Mouse (Mus musculus) brown adipose tissue, adult 24 weeks (tissue): ENCODE results near the gene Gpr171. TPM values are rescaled to one million over a fixed set of nuclear protein-coding genes. Genes with fewer than 3 reads are reported as not detected.
"Not testable (repeated sequence)": the region's sequence is repeated elsewhere in the genome, so short reads cannot be mapped to it uniquely, and the experiment has no call there.

Source experiments
- H3K27ac ChIP-seq: fragments of 200-500 bp; replicated peaks from 2 replicates; pipeline ENCODE4 v1.5.1; 2012; ENCODE audit warnings: low read depth, mild to moderate bottlenecking, low read length
- H3K4me1 ChIP-seq: fragments of 200-500 bp; 2 replicates; pipeline ENCODE4 v1.6.1; 2012; ENCODE audit warnings: low read length, mixed read lengths; ENCODE audit not compliant: control insufficient read depth, insufficient read depth, insufficient read length
- H3K4me3 ChIP-seq: fragments of 200-500 bp; 2 replicates; pipeline ENCODE4 v1.5.1; 2012; ENCODE audit warnings: low read depth, mild to moderate bottlenecking, low read length, moderate library complexity; ENCODE audit not compliant: insufficient read depth
- polyA plus RNA-seq: library from polyadenylated mRNA; stranded (reverse); fragments of >200 nt; gene quantifications from 2 replicates; pipeline ENCODE4 v1.2.4, GENCODE M21; 2012; ENCODE audit not compliant: missing spikeins, insufficient read depth, insufficient read length

Gpr171 gene
- polyA plus RNA-seq, 1 experiment, result not detected

DNA sequence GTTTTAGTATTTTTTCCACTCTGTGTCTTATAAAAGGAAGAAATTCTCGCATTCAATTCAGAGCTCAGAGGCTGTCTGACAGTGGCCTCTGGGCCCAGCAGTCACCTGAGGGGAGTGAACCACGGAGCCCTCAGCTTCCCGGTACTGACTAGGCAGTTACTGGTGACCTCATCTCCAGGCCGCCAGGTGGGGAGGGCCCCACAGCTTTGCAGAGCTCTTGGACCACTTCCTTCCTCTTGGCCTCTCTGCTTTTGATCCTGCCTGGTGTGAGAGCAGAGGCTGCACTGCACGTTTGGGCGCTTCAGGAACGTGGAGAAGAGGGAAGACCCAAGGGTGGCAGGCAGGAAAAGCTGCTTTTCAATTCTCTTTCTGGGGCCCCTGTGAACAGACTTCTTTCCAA is 20.7 kb downstream of the Gpr171 start:
- Histone ChIP-seq H3K4me3 (no peak overlapping the region), H3K27ac (no peak overlapping the region), H3K4me1 (no peaks in the 10 kb centered on the region)

DNA sequence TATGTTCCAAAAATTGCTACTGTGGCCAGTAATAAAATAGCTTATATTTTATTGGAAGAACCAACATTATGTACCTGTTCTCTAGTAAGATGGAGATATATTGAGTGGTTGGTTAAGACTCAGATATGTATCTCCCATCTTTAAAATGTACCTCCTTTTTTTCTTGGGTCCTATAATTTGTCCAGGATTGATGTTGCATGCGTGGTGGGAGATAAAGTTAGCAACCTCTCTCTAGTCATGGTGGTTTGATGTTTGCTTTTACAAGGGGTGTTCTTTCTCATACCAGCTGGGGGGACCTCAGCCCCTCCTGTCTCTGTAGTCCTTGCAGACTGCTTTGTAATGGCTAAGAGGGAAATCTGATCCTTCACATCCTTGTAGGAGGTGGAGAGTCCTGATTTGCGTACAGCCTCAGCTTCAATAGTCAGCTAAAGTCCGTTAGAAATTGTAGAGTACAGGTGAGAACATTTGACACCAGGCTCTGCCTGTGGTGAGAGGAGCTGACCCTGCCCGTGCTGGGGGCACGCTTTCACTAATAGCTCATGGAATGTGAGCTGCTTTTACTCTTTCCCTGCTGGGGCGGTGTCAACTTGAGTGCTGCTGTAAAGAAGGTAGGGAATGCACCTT is 21.2 kb downstream of the Gpr171 start:
- Histone ChIP-seq H3K27ac (no peak overlapping the region), H3K4me3 (no peak overlapping the region)

DNA sequence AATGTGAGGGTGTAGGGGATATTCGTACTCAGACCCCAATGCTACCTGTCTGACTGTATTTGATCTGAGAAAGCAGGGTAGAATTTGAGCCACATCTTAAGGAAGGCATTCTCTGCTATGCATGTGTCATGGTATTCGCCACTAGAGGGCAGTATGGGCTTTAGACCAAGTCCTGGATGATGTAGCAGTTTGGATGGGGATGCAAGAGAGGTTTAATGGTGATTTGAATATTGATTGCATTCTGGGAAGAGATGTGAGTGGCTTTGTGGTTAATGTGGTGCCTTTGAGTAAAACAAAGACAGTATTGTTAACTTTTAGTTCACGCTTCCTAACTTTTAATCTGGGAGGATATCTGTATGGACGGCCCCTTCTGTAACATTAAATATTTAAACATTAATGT is 22.3 kb downstream of the Gpr171 start:
- Histone ChIP-seq H3K27ac (no peak overlapping the region), H3K4me3 (no peak overlapping the region), H3K4me1 (no peaks in the 10 kb centered on the region)

More for the DNA sequence above, 21.2 kb downstream of the Gpr171 start:
- H3K4me1 ChIP-seq, result no peaks in the 10 kb centered on the region

DNA sequence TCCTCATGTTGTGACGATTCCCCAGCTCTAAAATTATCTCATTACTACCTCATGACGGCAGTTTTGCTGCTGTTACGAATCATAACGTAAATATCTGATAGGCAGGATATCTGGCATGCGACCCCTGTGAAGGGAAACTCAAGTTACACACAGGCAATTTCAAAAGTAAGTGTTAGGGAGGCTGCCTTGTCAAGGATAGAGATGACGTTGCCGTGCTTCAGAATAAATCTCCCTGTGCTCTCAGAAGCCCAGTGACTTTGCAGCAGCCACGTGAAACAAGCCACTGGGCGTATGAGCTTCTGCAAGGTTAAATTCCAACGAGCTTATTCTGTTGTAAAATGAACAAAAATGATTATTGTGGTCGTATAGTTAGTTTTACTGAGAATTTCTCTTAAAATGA is 23.0 kb downstream of the Gpr171 start:
- Histone ChIP-seq H3K4me1 (no peaks in the 10 kb centered on the region), H3K27ac (no peak overlapping the region), H3K4me3 (no peak overlapping the region)

DNA sequence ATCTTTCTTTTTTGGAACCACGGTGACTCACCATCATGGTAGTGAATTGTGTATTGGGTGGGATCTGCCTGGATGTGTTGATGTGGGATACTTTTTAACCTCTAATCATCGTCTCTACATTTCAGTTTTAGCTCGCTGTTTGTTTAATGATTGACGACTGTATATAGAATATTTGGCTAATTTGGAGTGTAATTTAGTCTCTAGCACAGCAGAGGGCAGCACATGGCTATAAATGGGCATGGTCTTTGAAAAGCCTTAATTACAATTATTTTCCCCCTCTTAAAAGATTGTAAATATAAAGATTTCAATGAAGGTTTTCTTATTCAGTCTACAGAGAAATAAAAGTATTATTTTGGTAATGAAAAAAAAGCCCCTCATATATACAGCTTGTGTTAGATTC is 24.3 kb downstream of the Gpr171 start:
- Histone ChIP-seq H3K4me1 (no peaks in the 10 kb centered on the region), H3K4me3 (no peak overlapping the region), H3K27ac (no peak overlapping the region)

DNA sequence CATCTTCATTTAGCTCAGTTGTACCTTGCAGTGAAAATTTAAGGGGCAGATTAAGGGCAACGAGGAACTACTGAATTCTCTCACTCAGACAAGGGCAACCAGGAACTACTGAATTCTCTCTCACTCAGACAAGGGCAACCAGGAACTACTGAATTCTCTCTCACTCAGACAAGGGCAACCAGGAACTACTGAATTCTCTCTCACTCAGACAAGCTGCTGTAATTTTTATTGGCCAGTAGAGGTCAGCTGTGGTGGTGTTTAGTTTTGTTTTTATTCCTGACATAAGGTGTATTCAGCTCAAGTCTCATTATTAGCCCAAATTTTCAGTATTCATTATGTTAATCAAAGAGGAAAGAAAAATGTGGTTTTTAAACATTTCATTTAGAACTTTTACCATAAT is 32.5 kb downstream of the Gpr171 start:
- not testable (repeated sequence) for H3K4me3 ChIP-seq, H3K4me1 ChIP-seq, H3K27ac ChIP-seq

DNA sequence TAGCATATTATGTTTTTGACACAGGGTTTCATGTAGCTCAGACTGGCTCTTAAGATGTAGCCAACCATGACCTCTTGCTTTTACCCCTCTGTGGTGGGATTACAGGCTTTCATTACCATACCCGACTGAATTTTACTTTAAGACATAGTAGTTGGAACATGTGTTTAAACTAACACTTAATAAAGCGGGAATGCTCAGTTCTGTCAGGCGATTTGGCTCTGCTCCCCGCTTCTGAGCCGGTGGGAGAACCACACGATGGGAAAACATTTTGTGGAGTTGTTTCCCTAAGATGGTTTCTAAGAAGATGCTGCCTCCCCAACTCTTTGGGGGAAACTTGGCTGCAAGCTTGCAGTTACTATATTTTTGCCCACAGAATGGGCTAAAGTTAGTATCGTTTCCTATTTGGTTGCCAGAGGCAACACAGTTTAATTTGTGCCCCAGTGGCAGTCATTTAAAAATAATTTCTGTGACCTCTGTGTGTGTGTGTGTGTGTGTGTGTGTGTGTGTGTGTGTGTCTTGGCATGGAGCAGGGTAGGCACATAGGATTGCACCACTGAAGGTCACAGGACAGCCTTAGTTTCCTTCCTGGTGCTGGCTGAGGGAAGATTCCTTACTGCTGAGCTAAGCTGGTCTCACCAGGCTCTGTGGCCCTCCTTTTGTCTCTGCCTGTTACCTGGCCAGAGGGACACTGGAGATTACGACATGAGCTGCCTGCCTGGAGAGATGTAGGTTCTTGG is 34.9 kb downstream of the Gpr171 start:
- no peak overlapping the region for H3K27ac ChIP-seq
- no peak overlapping the region for H3K4me3 ChIP-seq
- H3K4me1 ChIP-seq, result no peaks in the 10 kb centered on the region

DNA sequence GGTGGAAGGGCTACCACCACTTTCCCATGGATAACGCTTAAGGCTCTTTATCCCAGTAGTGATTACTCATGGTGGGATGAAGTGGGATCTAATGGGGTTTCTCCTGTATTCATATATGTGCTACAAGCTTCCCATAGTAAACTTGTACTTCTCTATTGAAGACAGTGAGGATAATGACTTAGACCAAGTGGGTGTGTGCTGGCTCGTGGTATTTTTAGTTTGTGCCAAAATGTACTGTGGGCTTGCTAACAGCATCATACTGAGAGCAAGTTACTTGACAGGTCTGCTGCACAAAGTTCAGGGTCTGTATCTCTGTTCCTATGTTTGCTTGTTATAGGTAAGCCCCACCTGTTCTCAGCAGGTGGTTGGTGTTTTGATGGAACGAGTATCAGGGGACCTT is 35.7 kb downstream of the Gpr171 start:
- no peak overlapping the region for H3K27ac ChIP-seq
- no peak overlapping the region for H3K4me3 ChIP-seq
- no peaks in the 10 kb centered on the region for H3K4me1 ChIP-seq

DNA sequence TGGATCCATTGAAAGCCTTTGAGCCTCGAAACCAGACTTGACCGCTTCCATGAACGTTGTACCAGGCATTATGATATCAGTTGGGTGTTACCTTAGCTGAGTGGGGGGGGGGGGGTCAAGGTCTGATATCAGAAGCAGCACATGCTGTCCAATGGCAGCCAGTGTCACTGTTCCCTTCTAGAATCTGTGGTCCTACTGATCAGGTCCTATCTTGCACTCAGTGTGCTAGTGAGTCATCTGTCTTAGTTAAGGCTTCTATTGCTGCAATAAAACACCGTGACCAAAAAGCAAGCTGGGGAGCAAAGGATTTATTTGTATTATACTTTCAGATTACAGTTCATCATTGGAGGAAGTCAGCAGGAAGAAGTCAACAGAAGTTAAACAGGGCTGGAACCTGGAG is 38.2 kb downstream of the Gpr171 start:
- Histone ChIP-seq H3K4me3 (no peak overlapping the region), H3K27ac (no peak overlapping the region), H3K4me1 (no peaks in the 10 kb centered on the region)

DNA sequence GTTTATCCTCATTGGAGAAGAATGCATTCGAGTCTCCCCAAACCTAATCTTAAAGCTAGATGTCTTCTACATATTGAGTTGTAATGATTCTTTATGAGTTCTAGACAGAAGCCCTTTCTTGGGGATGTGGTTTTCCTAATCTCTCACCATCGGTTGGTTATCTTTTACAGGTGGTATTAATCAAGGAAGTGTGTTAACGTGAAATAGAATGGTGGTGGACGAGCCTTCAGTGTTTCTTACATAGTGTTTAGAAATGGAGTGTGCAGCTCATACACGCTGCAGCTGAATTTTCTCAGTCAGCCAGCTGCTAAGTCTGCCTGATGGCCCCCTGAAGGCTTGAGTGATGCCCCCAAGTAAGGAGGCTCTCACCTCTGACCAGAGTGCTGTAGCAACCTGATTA is 39.5 kb downstream of the Gpr171 start:
- no peaks in the 10 kb centered on the region for H3K4me1 ChIP-seq
- H3K4me3 ChIP-seq, result no peak overlapping the region
- H3K27ac ChIP-seq, result no peak overlapping the region

DNA sequence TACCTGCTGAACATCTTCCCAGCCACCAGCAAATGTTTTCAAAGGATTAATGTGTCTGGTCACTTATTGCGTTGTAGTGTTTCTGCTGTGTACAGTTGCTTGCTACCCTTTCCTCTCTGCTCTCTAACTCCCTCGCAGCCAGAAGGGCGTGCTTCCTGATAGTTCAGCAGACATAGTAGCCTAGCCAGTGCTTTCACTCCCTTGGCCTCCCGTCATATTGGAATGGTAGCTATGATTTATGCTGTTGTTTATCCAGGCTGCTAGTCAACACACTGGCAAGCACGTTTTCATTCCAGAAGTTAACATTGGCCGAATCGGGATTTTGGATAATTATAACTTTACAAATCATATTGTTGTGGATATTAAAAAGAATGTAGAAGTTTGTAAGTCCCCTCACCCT is 41.5 kb downstream of the Gpr171 start:
- Histone ChIP-seq H3K4me1 (no peaks in the 10 kb centered on the region), H3K27ac (no peak overlapping the region), H3K4me3 (no peak overlapping the region)

DNA sequence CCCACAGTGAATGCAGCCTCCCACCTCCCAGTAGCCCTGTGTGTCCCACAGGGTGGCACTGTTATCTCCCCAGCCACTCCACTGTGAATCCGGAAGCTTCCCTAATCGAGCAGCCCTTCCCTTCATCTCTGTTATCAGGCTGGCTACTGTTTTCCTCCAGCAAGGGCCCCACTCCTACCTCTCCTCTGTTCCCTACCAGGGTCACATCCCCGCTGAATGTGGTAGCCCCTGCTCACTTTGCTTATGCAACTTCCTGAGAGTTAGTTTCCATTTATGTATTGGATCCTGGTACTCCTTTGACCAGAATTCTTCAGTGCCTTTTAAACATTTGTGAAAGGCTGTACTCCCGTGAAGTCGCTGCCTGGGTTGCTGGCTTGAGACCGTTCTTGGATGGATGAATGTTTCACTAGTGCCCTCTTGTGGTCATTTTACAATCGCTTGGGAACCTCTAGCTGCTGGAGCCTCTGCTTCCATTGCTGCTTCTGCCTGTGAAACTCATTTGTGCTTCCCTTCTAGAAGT is 42.5 kb downstream of the Gpr171 start:
- Histone ChIP-seq H3K4me3 (no peak overlapping the region), H3K27ac (no peak overlapping the region), H3K4me1 (no peaks in the 10 kb centered on the region)

DNA sequence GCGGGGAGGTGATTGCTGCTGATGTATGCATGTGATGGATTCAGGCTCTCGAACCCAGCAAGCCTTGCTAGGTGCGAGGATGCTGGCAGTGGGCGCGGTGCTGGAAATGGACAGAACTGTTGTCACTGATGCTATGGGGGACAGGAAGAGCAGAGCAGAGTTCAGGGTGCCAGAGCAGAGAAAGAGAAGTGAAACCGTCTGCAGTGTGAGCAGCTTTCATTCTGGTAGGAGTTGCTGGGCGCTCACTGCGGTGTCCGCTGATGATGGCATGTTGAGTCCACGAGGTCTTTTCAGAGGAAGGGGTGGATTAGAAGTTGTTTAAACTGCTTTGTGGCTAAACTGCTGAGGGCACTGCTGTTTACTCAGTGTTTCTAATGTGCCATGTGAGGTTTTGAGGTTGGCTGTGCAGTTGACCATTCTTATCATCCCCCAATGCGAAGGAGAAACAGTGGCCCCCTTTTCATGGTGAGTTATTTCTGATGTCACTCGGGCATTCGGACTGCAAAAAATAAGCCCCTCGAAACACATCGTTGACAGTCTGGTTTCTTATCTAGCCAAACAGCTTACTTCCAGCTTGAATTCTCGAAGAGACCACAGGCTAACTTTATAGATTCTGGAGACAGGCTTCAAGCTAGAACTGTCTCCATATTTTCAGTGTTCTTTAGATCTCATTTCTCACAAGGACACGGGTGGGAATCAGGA is 46.6 kb downstream of the Gpr171 start:
- H3K4me1 ChIP-seq, result no peaks in the 10 kb centered on the region
- no peak overlapping the region for H3K27ac ChIP-seq
- H3K4me3 ChIP-seq, result no peak overlapping the region
